Mouse (Mus musculus): ENCODE results near the gene Rcvrn.
A peak's percentile ranks its signal among the peaks of the same experiment; 100 is the strongest.

The Rcvrn gene

GRCm38 (mm10) chr11:67668460-67669007 lies 26.6 kb upstream of the Rcvrn start:
- ATAC-seq (ENCODE audit: low TSS enrichment) = no peak

GRCm38 (mm10) chr11:67670031-67670430 lies 25.1 kb upstream of the Rcvrn start:
- no peak for ATAC-seq (ENCODE audit: low TSS enrichment)

- ATAC-seq (ENCODE audit: low TSS enrichment) = peak; percentile 75
These were observed 23.0 kb upstream of the Rcvrn start for GRCm38 (mm10) chr11:67672140-67672539.

- no peak for ATAC-seq (ENCODE audit: low TSS enrichment)
These were observed 19.3 kb upstream of the Rcvrn start for GRCm38 (mm10) chr11:67675562-67676540.

- peak; percentile 39 for ATAC-seq (ENCODE audit: low TSS enrichment)
These were observed 15.8 kb upstream of the Rcvrn start for GRCm38 (mm10) chr11:67679300-67679699.

GRCm38 (mm10) chr11:67679930-67680329 lies 15.2 kb upstream of the Rcvrn start:
- ATAC-seq (ENCODE audit: low TSS enrichment) = peak; percentile 63

GRCm38 (mm10) chr11:67681871-67682270 lies 13.3 kb upstream of the Rcvrn start:
- ATAC-seq (ENCODE audit: low TSS enrichment) = no peak

- no peak; the same call in 1 of the 2 replicates for ATAC-seq (ENCODE audit: low TSS enrichment)
These were observed 9.0 kb upstream of the Rcvrn start for GRCm38 (mm10) chr11:67686109-67686508.

GRCm38 (mm10) chr11:67712976-67713375 lies 17.9 kb downstream of the Rcvrn start:
- no peak for ATAC-seq (ENCODE audit: low TSS enrichment)

- peak; percentile 73 for ATAC-seq (ENCODE audit: low TSS enrichment)
These were observed 20.3 kb downstream of the Rcvrn start for GRCm38 (mm10) chr11:67715382-67715781.

- ATAC-seq (ENCODE audit: low TSS enrichment) = no peak
These were observed 26.4 kb downstream of the Rcvrn start for GRCm38 (mm10) chr11:67721485-67721884.

GRCm38 (mm10) chr11:67722399-67723156 lies 27.5 kb downstream of the Rcvrn start:
- ATAC-seq (ENCODE audit: low TSS enrichment) = no peak

GRCm38 (mm10) chr11:67723231-67724013 lies 28.3 kb downstream of the Rcvrn start:
- ATAC-seq (ENCODE audit: low TSS enrichment) = peak; percentile 55

- ATAC-seq (ENCODE audit: low TSS enrichment) = peak; percentile 56
These were observed 32.0 kb downstream of the Rcvrn start for GRCm38 (mm10) chr11:67727095-67727494.

- no peak for ATAC-seq (ENCODE audit: low TSS enrichment)
These were observed 33.6 kb downstream of the Rcvrn start for GRCm38 (mm10) chr11:67728726-67729125.

- ATAC-seq (ENCODE audit: low TSS enrichment) = peak; percentile 58
These were observed 35.9 kb downstream of the Rcvrn start for GRCm38 (mm10) chr11:67731056-67731455.

- ATAC-seq (ENCODE audit: low TSS enrichment) = no peak
These were observed 38.6 kb downstream of the Rcvrn start for GRCm38 (mm10) chr11:67733726-67734125.

GRCm38 (mm10) chr11:67734597-67734996 lies 39.5 kb downstream of the Rcvrn start:
- ATAC-seq (ENCODE audit: low TSS enrichment) = peak; percentile 73

- ATAC-seq (ENCODE audit: low TSS enrichment) = no peak
These were observed 43.2 kb downstream of the Rcvrn start for GRCm38 (mm10) chr11:67738345-67738744.

GRCm38 (mm10) chr11:67738846-67739490 lies 43.8 kb downstream of the Rcvrn start:
- no peak for ATAC-seq (ENCODE audit: low TSS enrichment)

GRCm38 (mm10) chr11:67741569-67741968 lies 46.4 kb downstream of the Rcvrn start:
- ATAC-seq (ENCODE audit: low TSS enrichment) = peak; percentile 50; the same call in 1 of the 2 replicates

All from frontal cortex, adult (tissue).